9 mouse cellular contexts compared by ENCODE assay signal in genomic region chr17:65071114-65071513, GRCm38 (mm10).
DNase-seq lines count a peak whose midpoint lies in the region; ATAC-seq and TF ChIP-seq lines count a peak whose summit lies in the region.
"Had no signal": no experiment of that assay in that cellular context is flagged by ENCODE, and none has a peak within 500 bp of the region (broad histone marks: within the 10 kb centered on the region; RNA-seq: fewer than 3 reads in every experiment).

No protein-coding gene starts in this region.

- no peak for ATAC-seq in granulocyte monocyte progenitor cell, adult 5-6 weeks (replicated peaks; ENCODE audit: poor library complexity, severe bottlenecking)

- peak; percentile 63 for TF ChIP-seq CTCF in gastrocnemius, adult 2 months (IDR thresholded peaks at IDR 0.05)

- DNase-seq in gastrocnemius, adult 2 months = peak; percentile 23
- no peak for DNase-seq in gastrocnemius, postnatal 25 days
- peak; percentile 20 for DNase-seq in lung, postnatal 10 days
- no peak for DNase-seq in lung, postnatal 25 days (ENCODE audit: low spot score)
- DNase-seq in brain, adult 2 months (ENCODE audit: low read depth, low spot score) = peak; percentile 49
- DNase-seq in left cerebral cortex, postnatal 4 days = peak; percentile 61
- DNase-seq in thymus, postnatal 0 days (ENCODE audit: low spot score) = no peak

- intact Hi-C loops in gastrocnemius, adult 2 months (cut with DNase I) = loop anchor here (5.0 kb wide), 2 partner anchors 181 to 256 kb away; no protein-coding TSS in a partner anchor
- intact Hi-C loops in left cerebral cortex, postnatal 4 days (cut with DNase I) = loop anchor here (10.0 kb wide), 1 partner anchor 254 kb away; no protein-coding TSS in a partner anchor

- H3K4me3 ChIP-seq in gastrocnemius, adult 2 months = no peak overlapping the region
- H3K4me3 ChIP-seq: limb, embryonic 15.5 days had no signal

- no peak overlapping the region for H3K27ac ChIP-seq in gastrocnemius, adult 2 months
- H3K27ac ChIP-seq: limb, embryonic 15.5 days had no signal

Comparison
In these comparisons a context has a peak if more than half of its experiments do, and no peak if none do; other contexts are left out.
1. DNase-seq: peak in gastrocnemius, adult 2 months (single experiment), lung, postnatal 10 days (single experiment), brain, adult 2 months (single experiment) and left cerebral cortex, postnatal 4 days (single experiment); none in gastrocnemius, postnatal 25 days (single experiment), lung, postnatal 25 days (single experiment) and thymus, postnatal 0 days (single experiment).